Mouse (Mus musculus) 3134 (cell line): ENCODE measurements around the gene Abraxas1.

ENCODE experiments used
- DNase-seq: peaks from one replicate; pipeline ENCODE4 v3.0.0-alpha.2; 2011; ENCODE audit warnings: low spot score; ENCODE audit not compliant: insufficient read length; ENCODE audit errors: extremely low read depth

Abraxas1 gene

DNA sequence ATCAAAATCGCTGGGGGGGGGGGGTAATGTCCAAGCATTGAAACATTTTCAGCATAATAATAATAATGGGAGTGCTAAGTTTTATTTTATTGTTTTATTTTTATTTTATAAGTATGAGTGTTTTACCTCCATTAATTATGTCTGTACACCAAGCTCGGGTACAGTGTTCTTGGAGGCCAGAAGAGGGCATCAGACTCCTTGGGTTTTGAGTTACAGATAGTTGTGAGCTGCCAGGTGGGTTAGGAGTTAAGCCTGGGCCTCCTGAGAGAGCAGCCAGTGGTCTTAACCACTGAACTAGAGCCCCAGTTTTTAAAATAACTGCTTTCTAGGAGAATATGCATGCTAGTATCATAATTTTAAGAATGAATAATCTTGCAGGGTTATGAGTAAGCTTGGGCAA, 5.2 kb upstream of the Abraxas1 start:
- peak; percentile 14 for DNase-seq

GRCm38 (mm10) chr5:100822826-100823225, 2.1 kb upstream of the Abraxas1 start:
- no peak for DNase-seq

GRCm38 (mm10) chr5:100821375-100821774, 610 bp upstream of the Abraxas1 start:
- peak; percentile 36 for DNase-seq

DNA sequence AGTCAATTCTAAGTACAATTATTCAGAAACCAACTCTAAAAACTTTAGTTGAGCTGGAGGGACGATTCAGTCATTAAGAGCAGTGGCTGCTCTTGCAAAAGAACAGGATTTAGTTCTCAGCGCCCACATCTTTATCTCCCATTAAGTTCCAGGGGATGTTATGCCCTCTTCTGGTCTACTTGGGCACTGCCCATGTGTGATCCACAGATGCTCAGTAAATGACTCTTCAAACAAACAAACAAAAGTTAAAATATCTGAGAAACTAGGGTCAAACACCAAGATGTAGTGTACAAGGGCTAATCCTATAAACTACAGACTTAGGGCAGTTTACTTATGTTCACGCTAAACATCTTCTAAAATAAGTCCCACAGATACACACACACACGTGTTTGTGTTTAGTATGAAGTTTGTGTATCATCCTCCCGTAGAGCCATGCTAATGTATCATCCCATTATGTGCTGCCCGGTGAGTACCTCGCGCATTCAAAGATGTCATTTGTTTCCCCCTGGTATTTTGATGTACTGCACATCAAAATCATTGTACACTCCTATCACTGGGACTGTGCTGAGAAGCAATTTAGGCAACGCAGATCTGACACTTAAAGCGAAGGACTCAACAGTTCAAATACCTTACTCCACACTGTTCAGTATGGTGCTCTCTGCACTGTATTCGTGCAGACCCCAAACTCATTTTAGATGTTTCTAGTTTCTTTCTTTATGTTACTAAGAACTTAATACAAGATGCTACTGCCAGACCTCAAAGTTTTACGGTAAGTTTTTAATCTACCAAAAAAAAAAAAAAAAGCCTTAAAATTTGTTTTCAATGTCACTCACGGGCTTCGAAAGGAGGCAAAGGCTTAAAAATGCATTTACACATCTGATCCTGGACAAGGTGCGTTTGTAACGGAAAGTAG, 941 bp downstream of the Abraxas1 start:
- peak; percentile 23 for DNase-seq

- no peak for DNase-seq
Observed at GRCm38 (mm10) chr5:100818341-100818740, 2.4 kb downstream of the Abraxas1 start.

DNA sequence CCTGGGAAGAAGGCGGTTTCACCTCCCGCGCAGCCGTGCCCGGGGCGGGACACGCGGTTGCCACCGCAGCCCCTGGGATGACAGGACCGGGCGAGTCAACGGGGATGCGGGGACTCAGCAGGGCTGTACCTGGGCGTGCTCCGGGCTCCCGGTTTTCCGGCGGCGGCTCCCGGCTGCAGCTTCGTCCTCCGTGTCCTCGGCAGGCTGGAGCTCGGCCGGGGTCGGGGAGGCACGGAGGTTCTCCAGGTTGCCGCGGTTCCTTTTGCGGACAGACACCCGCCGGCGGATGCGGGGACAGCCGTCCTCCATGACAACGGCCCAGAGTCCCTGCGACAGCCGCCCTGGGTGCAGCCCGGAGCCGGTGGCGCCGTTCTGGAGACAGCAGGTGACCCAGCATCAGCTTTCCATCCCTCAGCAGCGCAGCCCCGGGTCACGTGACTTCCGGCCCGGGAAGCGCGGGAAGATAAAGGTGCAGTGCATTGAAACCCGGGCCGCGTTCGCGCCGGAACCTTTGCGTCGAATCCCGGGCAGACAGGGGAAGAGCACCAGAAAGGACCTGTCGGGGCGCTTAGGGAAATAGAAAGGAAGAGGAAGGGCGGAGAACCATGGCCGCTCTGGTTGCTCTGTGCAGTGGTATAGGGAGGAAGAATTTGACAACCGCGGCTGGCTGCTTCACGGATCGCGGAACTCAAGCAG, 22.5 kb downstream of the Abraxas1 start, which contains the start of the genes Helq and Mrps18c:
TSS of gene Helq (minus strand) at position 434 of the 696 bp plus-strand sequence.
TSS of gene Mrps18c (plus strand) at position 463 of the 696 bp plus-strand sequence.
- peak; percentile 94 for DNase-seq

GRCm38 (mm10) chr5:100794084-100794483, 26.7 kb downstream of the Abraxas1 start:
- DNase-seq: no peak

GRCm38 (mm10) chr5:100792261-100792660, 28.5 kb downstream of the Abraxas1 start:
- DNase-seq: no peak

DNA sequence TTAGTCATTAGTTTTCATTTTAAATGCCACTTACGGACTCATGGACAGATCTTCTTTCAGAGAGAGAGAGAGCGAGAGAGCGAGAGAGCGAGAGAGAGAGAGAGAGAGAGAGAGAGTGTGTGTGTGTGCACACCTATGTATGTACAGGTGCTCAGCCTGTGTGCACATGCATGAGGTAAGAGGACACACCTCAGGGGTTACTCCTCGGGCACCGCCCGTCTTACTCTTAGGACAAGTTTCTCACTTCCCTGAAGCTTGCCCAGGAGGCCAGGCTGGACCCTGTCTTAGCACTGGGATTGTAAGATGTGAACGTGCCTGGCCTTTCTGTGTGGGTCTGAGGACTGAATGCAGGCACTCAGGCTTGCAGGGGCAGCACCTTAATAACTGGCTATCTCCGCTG, 33.2 kb downstream of the Abraxas1 start:
- DNase-seq: no peak

DNA sequence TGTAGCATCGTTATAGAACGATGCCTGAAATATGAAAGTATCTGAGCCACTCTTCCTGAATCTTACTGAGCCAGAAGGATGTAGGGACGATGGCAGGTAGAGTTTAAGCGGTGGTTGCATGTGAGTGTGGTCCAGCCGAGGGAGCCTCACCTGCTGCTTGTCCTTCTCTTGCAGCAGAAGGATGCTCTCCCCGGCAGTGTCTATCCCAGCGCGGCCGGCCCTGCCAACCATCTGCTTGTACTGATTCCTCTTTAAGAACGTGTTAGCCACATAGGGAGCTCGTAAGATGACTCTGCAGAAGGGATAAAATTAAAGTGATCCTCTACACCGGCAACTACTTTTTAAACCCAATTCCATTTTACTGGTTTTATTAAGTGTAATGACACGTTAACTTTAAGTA, 41.8 kb downstream of the Abraxas1 start:
- no peak for DNase-seq

GRCm38 (mm10) chr5:100776900-100777299, 43.9 kb downstream of the Abraxas1 start:
- no peak for DNase-seq

- no peak for DNase-seq
Observed at GRCm38 (mm10) chr5:100775778-100776404, 44.9 kb downstream of the Abraxas1 start.

- no peak for DNase-seq
Observed at GRCm38 (mm10) chr5:100771575-100771974, 49.2 kb downstream of the Abraxas1 start.

- DNase-seq: no peak
Observed at GRCm38 (mm10) chr5:100766026-100766425, 54.7 kb downstream of the Abraxas1 start.

- no peak for DNase-seq
Observed at GRCm38 (mm10) chr5:100761736-100762135, 59.0 kb downstream of the Abraxas1 start.

- DNase-seq: no peak
Observed at GRCm38 (mm10) chr5:100760049-100760663, 60.6 kb downstream of the Abraxas1 start.

GRCm38 (mm10) chr5:100758121-100758520, 62.6 kb downstream of the Abraxas1 start:
- no peak for DNase-seq
